Mouse (Mus musculus): ENCODE measurements around the gene Ltc4s. TPM values are rescaled to one million over a fixed set of nuclear protein-coding genes. Genes with fewer than 3 reads are reported as not detected.

The Ltc4s gene
- polyA plus RNA-seq, 1 experiment from 2014 or later: 3.6 TPM

DNA sequence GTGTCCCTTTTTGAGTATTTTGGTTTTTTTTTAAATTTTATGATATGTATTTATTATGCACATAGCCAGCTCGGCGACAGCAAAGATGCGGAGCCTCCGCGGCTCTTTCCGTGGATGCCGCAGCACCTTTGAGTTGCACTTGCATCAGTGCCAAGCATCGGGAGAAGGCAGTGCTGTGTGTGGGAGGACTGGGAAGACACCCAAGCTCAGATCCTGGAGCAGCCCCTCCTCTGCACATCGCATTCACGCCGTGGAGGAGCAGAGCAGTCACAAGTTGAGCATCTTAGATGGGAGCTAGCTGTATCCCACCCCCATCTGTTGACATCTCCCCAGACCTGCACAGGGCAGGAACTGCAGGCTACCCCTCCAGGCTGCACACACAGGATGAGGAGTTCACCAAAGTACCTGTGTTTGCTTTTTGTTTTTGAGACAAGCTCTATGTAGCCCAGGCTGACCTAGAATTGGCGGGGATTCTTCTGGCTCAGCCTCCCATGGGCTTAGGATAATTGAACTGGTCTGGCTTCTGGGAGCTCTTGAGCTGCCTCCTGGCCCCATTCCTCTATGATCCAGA lies 15.7 kb upstream of the Ltc4s start:
- Histone ChIP-seq H3K36me3 (ENCODE audit: control insufficient read depth, insufficient read depth, low read length) (peaks cover 20% of the 10 kb centered on the region), H3K9ac (ENCODE audit: low read length) (no peak overlapping the region), H3K27ac (ENCODE audit: low read length) (no peak overlapping the region), H3K4me2 (ENCODE audit: low read depth, low read length) (no peak overlapping the region), H3K4me3 (ENCODE audit: low read length) (no peak overlapping the region), H3K27me3 (ENCODE audit: control insufficient read depth, insufficient read depth, low read depth, low read length) (no peaks in the 10 kb centered on the region), H3K9me3 (ENCODE audit: control insufficient read depth, low read length) (no peaks in the 10 kb centered on the region), H3K4me1 (replicated peaks; ENCODE audit: control insufficient read depth, insufficient read depth, low read length) (peaks cover 6% of the 10 kb centered on the region)
- ATAC-seq (ENCODE audit: low read depth): no peak
- WGBS: 68% methylated on average over 12 of the region's 12 CpGs

DNA sequence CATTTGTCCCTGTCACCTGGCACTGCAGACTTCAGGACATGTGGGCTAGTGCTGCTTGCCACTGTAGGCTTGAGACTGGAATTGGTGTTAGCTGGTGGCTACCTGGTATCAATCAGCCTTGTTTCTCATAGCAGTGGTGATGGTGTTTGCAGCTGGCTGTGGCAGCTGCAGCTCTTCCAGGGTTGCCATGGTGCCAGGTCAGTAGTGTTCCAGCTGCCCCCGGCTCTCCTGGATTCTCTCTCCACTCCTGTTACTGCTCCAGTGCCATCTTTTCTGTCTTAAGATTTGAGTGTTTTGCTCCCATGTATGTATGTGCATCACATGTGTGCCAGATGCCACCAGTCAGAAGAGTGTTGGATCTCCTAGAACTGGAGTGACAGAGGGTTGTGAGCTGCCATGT lies 15.0 kb upstream of the Ltc4s start:
- H3K27ac ChIP-seq (ENCODE audit: low read length): no peak overlapping the region

DNA sequence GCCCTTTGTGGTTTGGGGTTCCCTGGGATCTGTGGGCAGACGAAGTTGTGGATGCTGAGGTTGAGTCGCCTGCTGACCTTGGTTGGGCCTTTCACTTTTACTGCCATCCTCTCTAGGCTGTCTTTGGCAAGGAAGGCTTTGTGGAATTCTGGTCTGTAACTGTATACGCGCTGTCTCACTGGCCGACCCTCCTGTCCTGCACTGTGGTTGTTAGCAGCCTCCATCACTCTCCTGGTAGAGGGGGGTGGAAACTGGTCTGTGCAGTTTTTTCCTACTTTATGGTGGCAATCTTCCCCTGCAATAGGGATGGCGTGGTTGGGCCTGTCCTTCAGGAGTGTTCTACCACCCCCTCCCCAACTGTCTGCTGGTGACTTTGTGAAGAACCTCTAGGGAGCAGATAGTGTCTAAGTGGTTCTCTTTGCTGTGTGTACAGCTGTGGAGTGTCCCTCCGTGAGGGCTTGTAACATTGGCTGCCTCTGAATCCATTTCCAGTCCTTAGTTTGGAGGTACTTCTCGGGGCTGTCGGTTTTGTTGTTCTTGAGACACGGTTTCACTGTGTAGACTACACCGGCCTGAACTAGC lies 14.4 kb upstream of the Ltc4s start:
- Histone ChIP-seq H3K4me1 (replicated peaks; ENCODE audit: control insufficient read depth, insufficient read depth, low read length) (peaks cover 6% of the 10 kb centered on the region), H3K4me2 (ENCODE audit: low read depth, low read length) (no peak overlapping the region), H3K27me3 (ENCODE audit: control insufficient read depth, insufficient read depth, low read depth, low read length) (no peaks in the 10 kb centered on the region), H3K27ac (ENCODE audit: low read length) (peak overlapping the region; percentile 10; the same call in 1 of the 2 replicates), H3K4me3 (ENCODE audit: low read length) (no peak overlapping the region), H3K36me3 (ENCODE audit: control insufficient read depth, insufficient read depth, low read length) (peaks cover 10% of the 10 kb centered on the region; the same call in 1 of the 2 replicates), H3K9me3 (ENCODE audit: control insufficient read depth, low read length) (no peaks in the 10 kb centered on the region), H3K9ac (ENCODE audit: low read length) (no peak overlapping the region)
- 43% methylated on average over 11 of the region's 11 CpGs for WGBS
- 0 out of 2 replicates have a peak, but pooled peaks have one; percentile 21 for ATAC-seq (ENCODE audit: low read depth)

More for the DNA sequence above, 15.0 kb upstream of the Ltc4s start:
- ATAC-seq (ENCODE audit: low read depth): no peak
- Histone ChIP-seq H3K9me3 (ENCODE audit: control insufficient read depth, low read length) (no peaks in the 10 kb centered on the region), H3K9ac (ENCODE audit: low read length) (no peak overlapping the region), H3K4me2 (ENCODE audit: low read depth, low read length) (no peak overlapping the region), H3K4me3 (ENCODE audit: low read length) (no peak overlapping the region), H3K27me3 (ENCODE audit: control insufficient read depth, insufficient read depth, low read depth, low read length) (no peaks in the 10 kb centered on the region), H3K36me3 (ENCODE audit: control insufficient read depth, insufficient read depth, low read length) (peaks cover 16% of the 10 kb centered on the region), H3K4me1 (replicated peaks; ENCODE audit: control insufficient read depth, insufficient read depth, low read length) (peaks cover 6% of the 10 kb centered on the region)
- 21% methylated on average over 1 of the region's 1 CpGs for WGBS

DNA sequence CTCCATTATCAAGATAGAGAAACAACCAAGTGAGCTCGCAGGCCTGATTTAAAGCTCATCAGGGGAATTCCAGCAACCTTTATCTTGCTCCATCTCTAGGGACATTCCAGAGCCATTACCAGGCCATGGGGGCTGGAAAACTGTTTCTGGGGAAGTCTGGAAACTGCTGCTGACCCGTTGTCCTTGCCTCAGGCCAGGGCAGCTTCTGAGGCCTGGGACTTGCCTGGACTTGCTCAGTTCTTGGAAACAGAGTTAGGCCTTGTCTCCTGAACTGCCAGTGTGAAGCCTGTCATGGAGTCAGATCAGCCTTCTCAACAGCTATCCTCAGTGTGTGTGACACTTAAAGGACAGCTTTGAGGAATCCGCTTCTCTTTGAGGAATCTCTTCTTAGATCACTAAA lies 13.8 kb upstream of the Ltc4s start:
- ATAC-seq (ENCODE audit: low read depth): peak; percentile 29; the same call in 1 of the 2 replicates
- no peaks in the 10 kb centered on the region for H3K27me3 ChIP-seq (ENCODE audit: control insufficient read depth, insufficient read depth, low read depth, low read length)
- H3K27ac ChIP-seq (ENCODE audit: low read length): no peak overlapping the region
- H3K9ac ChIP-seq (ENCODE audit: low read length): no peak overlapping the region
- H3K36me3 ChIP-seq (ENCODE audit: control insufficient read depth, insufficient read depth, low read length): peaks cover 7% of the 10 kb centered on the region; the same call in 1 of the 2 replicates
- 43% methylated on average over 3 of the region's 3 CpGs for WGBS
- H3K4me2 ChIP-seq (ENCODE audit: low read depth, low read length): no peak overlapping the region
- no peaks in the 10 kb centered on the region for H3K9me3 ChIP-seq (ENCODE audit: control insufficient read depth, low read length)
- no peak overlapping the region for H3K4me3 ChIP-seq (ENCODE audit: low read length)
- peaks cover 6% of the 10 kb centered on the region for H3K4me1 ChIP-seq (replicated peaks; ENCODE audit: control insufficient read depth, insufficient read depth, low read length)

DNA sequence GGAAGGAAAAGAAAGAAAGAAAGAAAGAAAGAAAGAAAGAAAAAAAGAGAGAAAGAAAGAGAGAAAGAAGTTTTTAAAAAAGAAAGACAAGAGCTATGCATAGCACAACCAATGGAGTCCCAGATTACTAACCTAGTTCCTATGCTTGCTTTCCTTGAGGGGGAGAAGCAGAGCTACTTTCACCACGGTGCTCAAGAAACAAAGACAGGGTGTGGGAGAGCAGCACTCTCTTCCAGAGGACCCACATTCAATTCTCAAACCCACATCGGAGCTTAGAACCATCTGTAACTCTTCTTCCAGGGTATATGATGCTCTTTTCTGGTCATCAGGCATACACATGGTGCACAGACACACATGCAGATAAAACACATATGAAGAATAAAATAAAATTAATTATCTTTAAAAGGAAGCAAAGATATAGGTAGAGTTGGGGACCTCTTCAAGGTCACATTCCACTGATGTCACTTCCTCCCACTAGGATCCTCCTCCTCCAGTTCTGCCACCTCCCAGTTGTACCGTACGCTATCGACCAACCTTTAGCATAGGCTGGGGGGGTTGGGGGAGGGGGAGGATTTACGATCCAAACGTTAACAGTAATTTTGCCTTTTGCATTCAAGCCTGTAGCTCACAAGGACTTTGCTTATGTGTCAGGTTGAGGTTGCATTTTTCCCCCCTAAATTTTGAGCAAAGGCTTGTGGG lies 10.2 kb upstream of the Ltc4s start:
- Histone ChIP-seq H3K4me3 (ENCODE audit: low read length) (no peak overlapping the region), H3K4me1 (replicated peaks; ENCODE audit: control insufficient read depth, insufficient read depth, low read length) (peaks cover 6% of the 10 kb centered on the region), H3K27ac (ENCODE audit: low read length) (no peak overlapping the region), H3K9ac (ENCODE audit: low read length) (no peak overlapping the region), H3K9me3 (ENCODE audit: control insufficient read depth, low read length) (no peaks in the 10 kb centered on the region), H3K4me2 (ENCODE audit: low read depth, low read length) (no peak overlapping the region), H3K36me3 (ENCODE audit: control insufficient read depth, insufficient read depth, low read length) (no peaks in the 10 kb centered on the region), H3K27me3 (ENCODE audit: control insufficient read depth, insufficient read depth, low read depth, low read length) (no peaks in the 10 kb centered on the region)
- ATAC-seq (ENCODE audit: low read depth): no peak
- WGBS: 72% methylated on average over 7 of the region's 7 CpGs

DNA sequence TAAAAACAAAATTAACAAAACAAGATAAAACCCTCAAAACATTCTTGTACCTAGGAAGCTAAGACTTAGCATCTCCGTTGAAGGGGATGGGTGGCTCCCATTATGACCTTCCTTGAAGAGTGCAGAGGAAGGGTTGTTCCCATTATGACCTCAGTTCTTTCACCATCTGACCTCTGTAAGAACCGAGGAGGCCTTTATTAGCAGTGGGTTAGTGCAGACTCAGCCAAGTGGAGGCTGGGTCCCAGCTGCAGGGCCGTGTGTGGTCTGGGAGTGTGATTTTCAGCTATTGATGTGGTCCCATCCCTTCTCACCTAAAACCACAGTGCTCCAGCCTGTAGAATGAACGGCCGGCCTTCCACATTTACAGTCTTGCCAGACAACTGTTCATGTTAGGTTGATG lies 6.9 kb upstream of the Ltc4s start:
- no peak overlapping the region for H3K4me3 ChIP-seq (ENCODE audit: low read length)
- no peaks in the 10 kb centered on the region for H3K4me1 ChIP-seq (replicated peaks; ENCODE audit: control insufficient read depth, insufficient read depth, low read length)
- no peak overlapping the region for H3K9ac ChIP-seq (ENCODE audit: low read length)
- H3K4me2 ChIP-seq (ENCODE audit: low read depth, low read length): no peak overlapping the region
- no peaks in the 10 kb centered on the region for H3K9me3 ChIP-seq (ENCODE audit: control insufficient read depth, low read length)
- ATAC-seq (ENCODE audit: low read depth): no peak
- 69% methylated on average over 5 of the region's 5 CpGs for WGBS
- H3K27me3 ChIP-seq (ENCODE audit: control insufficient read depth, insufficient read depth, low read depth, low read length): no peaks in the 10 kb centered on the region
- H3K27ac ChIP-seq (ENCODE audit: low read length): no peak overlapping the region
- no peaks in the 10 kb centered on the region for H3K36me3 ChIP-seq (ENCODE audit: control insufficient read depth, insufficient read depth, low read length)

DNA sequence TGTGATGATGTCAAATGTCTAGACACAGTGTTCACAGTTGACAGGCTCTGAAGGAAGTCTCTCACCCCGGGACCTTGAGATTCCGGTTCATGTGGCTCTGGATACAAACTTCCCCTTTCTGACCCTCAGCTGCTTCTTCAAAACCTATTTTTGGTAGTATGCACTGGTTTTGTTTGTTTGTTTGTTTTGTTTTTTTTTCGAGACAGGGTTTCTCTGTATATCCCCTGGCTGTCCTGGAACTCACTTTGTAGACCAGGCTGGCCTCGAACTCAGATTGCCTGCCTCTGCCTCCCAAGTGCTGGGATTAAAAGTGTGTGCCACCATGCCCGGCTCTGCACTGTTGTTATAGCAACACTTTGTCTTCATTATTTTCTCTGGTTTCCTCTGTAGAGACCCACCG lies 5.5 kb upstream of the Ltc4s start:
- no peaks in the 10 kb centered on the region for H3K27me3 ChIP-seq (ENCODE audit: control insufficient read depth, insufficient read depth, low read depth, low read length)
- no peak overlapping the region for H3K27ac ChIP-seq (ENCODE audit: low read length)
- no peak for ATAC-seq (ENCODE audit: low read depth)
- no peaks in the 10 kb centered on the region for H3K9me3 ChIP-seq (ENCODE audit: control insufficient read depth, low read length)
- H3K4me3 ChIP-seq (ENCODE audit: low read length): no peak overlapping the region
- no peak overlapping the region for H3K4me2 ChIP-seq (ENCODE audit: low read depth, low read length)
- 64% methylated on average over 6 of the region's 6 CpGs for WGBS
- no peak overlapping the region for H3K9ac ChIP-seq (ENCODE audit: low read length)
- H3K4me1 ChIP-seq (replicated peaks; ENCODE audit: control insufficient read depth, insufficient read depth, low read length): no peaks in the 10 kb centered on the region
- H3K36me3 ChIP-seq (ENCODE audit: control insufficient read depth, insufficient read depth, low read length): no peaks in the 10 kb centered on the region

DNA sequence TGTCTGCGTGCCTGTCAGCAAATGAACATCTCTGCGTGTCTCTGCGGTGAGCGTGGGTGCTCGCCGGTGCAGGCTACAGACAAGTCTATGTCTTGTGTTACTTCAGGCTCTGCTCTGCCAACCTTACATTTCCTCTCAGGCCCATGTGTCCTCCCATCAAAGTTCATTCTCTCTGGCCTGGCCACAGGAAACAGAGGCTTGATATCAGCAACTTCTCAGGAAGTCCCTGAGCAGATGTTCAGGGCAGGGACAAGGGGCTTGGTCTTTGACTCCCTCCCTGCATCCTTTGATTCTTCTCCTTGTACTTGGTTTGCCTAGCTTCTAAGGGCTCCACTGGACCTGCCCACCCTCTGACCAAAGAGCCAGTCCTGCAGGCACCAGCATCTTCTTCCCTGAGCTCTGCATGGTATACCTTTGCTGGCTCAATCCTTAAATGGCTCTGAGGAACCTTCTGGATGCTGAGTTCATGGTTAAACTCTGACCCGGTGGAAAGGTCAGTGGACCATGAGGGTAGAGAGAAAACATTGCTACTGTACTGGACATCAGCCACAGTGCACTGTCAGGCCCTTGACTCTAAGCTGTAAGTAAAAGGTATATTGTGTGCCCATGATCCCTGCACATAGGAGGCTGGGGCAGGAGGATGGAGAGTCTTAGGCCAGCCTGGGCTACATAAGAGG lies 2.0 kb upstream of the Ltc4s start:
- Histone ChIP-seq H3K36me3 (ENCODE audit: control insufficient read depth, insufficient read depth, low read length) (no peaks in the 10 kb centered on the region), H3K4me3 (ENCODE audit: low read length) (no peak overlapping the region), H3K9ac (ENCODE audit: low read length) (no peak overlapping the region), H3K4me2 (ENCODE audit: low read depth, low read length) (no peak overlapping the region), H3K9me3 (ENCODE audit: control insufficient read depth, low read length) (no peaks in the 10 kb centered on the region), H3K27me3 (ENCODE audit: control insufficient read depth, insufficient read depth, low read depth, low read length) (peaks cover 4% of the 10 kb centered on the region; the same call in 1 of the 2 replicates), H3K27ac (ENCODE audit: low read length) (0 out of 2 replicates have a peak overlapping the region, but pooled peaks have one; percentile 13), H3K4me1 (replicated peaks; ENCODE audit: control insufficient read depth, insufficient read depth, low read length) (peaks cover 10% of the 10 kb centered on the region)
- 67% methylated on average over 7 of the region's 7 CpGs for WGBS
- no peak for ATAC-seq (ENCODE audit: low read depth)

Data from lung, embryonic 16.5 days (tissue).